Mouse (Mus musculus) cortical plate, adult 2 months (tissue): ENCODE results near the gene Gm7145.

Source experiments
- CTCF ChIP-seq: fragments of 200-500 bp; IDR thresholded peaks from 2 replicates; pipeline ENCODE4 v1.5.1; 2011; ENCODE audit warnings: mild to moderate bottlenecking, control low read depth, low read length; ENCODE audit not compliant: insufficient read depth; ENCODE audit errors: extremely low read depth
- POLR2A ChIP-seq: fragments of 200-500 bp; IDR thresholded peaks from 2 replicates; pipeline ENCODE4 v1.6.1; 2011; ENCODE audit warnings: mild to moderate bottlenecking, low read length, control low read depth; ENCODE audit not compliant: insufficient read depth; ENCODE audit errors: extremely low read depth

GRCm38 (mm10) chr1:117965639-117966038, at the start of gene Gm7145:
- TF ChIP-seq POLR2A (no peak), CTCF (no peak)
